Mouse (Mus musculus) olfactory bulb, adult 2 months (tissue): Measurements from ENCODE around the gene Hoxb5.

Source experiments
- CTCF ChIP-seq: fragments of 200-500 bp; IDR thresholded peaks from 2 replicates; pipeline ENCODE4 v1.5.1; 2012; ENCODE audit warnings: low read depth, mild to moderate bottlenecking, low read length, moderate library complexity; ENCODE audit not compliant: insufficient read depth
- POLR2A ChIP-seq: fragments of 200-500 bp; IDR thresholded peaks from 2 replicates; pipeline ENCODE4 v1.6.1; 2012; ENCODE audit warnings: mild to moderate bottlenecking, low read depth, low read length, moderate library complexity; ENCODE audit not compliant: insufficient read depth

- TF ChIP-seq CTCF (no peak), POLR2A (no peak)
These were observed 16.8 kb downstream of the Hoxb5 start for GRCm38 (mm10) chr11:96319910-96320309.
